Mouse (Mus musculus) T-helper 2 cell (primary cell): ENCODE results near the gene Emid1.

Experiments
- in situ Hi-C: fragments of 300-600 bp; cut with MboI, MseI; formaldehyde crosslinking; loops from one replicate; pipeline ENCODE4 v1.15.1; 2025; ENCODE audit warnings: high pct_unique_total_duplicates

Emid1 gene

GRCm38 (mm10) chr11:5151680-5152337 is at the start of gene Emid1:
Gene Emid1 (minus strand): TSS chr11:5152257.
- in situ Hi-C loops, result loop anchor here (5.0 kb wide), 1 partner anchor 35 kb away; no protein-coding TSS in a partner anchor

GRCm38 (mm10) chr11:5199879-5200278 is 47.8 kb upstream of the Emid1 start:
- in situ Hi-C loops, result loop anchor here (10.0 kb wide), 1 partner anchor 265 kb away; no protein-coding TSS in a partner anchor

- in situ Hi-C loops, result loop anchor here (10.0 kb wide), 1 partner anchor 268 kb away; no protein-coding TSS in a partner anchor
These were observed 45.0 kb upstream of the Emid1 start for GRCm38 (mm10) chr11:5197068-5197467.

GRCm38 (mm10) chr11:5196583-5196982 is 44.5 kb upstream of the Emid1 start:
- in situ Hi-C loops, result loop anchor here (10.0 kb wide), 1 partner anchor 268 kb away; no protein-coding TSS in a partner anchor

GRCm38 (mm10) chr11:5193576-5193881 is 41.5 kb upstream of the Emid1 start:
- in situ Hi-C loops, result loop anchor here (10.0 kb wide), 1 partner anchor 271 kb away; no protein-coding TSS in a partner anchor

GRCm38 (mm10) chr11:5192840-5193575 is 41.0 kb upstream of the Emid1 start:
- in situ Hi-C loops, result loop anchor here (10.0 kb wide), 1 partner anchor 272 kb away; no protein-coding TSS in a partner anchor

GRCm38 (mm10) chr11:5192084-5192516 is 40.0 kb upstream of the Emid1 start:
- in situ Hi-C loops, result loop anchor here (10.0 kb wide), 1 partner anchor 273 kb away; no protein-coding TSS in a partner anchor

GRCm38 (mm10) chr11:5189239-5189933 is 37.3 kb upstream of the Emid1 start:
- in situ Hi-C loops, result no loop called here

GRCm38 (mm10) chr11:5188170-5188569 is 36.1 kb upstream of the Emid1 start:
- in situ Hi-C loops, result no loop called here

- in situ Hi-C loops, result no loop called here
These were observed 32.8 kb upstream of the Emid1 start for GRCm38 (mm10) chr11:5184832-5185231.

- in situ Hi-C loops, result no loop called here
These were observed 32.2 kb upstream of the Emid1 start for GRCm38 (mm10) chr11:5184250-5184649.

- in situ Hi-C loops, result no loop called here
These were observed 30.8 kb upstream of the Emid1 start for GRCm38 (mm10) chr11:5182870-5183269.

GRCm38 (mm10) chr11:5181850-5182404 is 29.9 kb upstream of the Emid1 start:
- in situ Hi-C loops, result no loop called here

- in situ Hi-C loops, result no loop called here
These were observed 27.3 kb upstream of the Emid1 start for GRCm38 (mm10) chr11:5179391-5179790.

- in situ Hi-C loops, result no loop called here
These were observed 25.1 kb upstream of the Emid1 start for GRCm38 (mm10) chr11:5177171-5177570.

- in situ Hi-C loops, result no loop called here
These were observed 24.6 kb upstream of the Emid1 start for GRCm38 (mm10) chr11:5176685-5177084.

GRCm38 (mm10) chr11:5175866-5176265 is 23.8 kb upstream of the Emid1 start:
- in situ Hi-C loops, result no loop called here

GRCm38 (mm10) chr11:5175141-5175540 is 23.1 kb upstream of the Emid1 start:
- in situ Hi-C loops, result no loop called here

- in situ Hi-C loops, result loop anchor here (5.0 kb wide), 1 partner anchor 66 kb away; no protein-coding TSS in a partner anchor
These were observed 20.8 kb upstream of the Emid1 start for GRCm38 (mm10) chr11:5172861-5173260.

- in situ Hi-C loops, result no loop called here
These were observed 15.3 kb upstream of the Emid1 start for GRCm38 (mm10) chr11:5167311-5167710.

- in situ Hi-C loops, result no loop called here
These were observed 13.4 kb upstream of the Emid1 start for GRCm38 (mm10) chr11:5165471-5165916.

GRCm38 (mm10) chr11:5164310-5164709 is 12.3 kb upstream of the Emid1 start:
- in situ Hi-C loops, result no loop called here
